25 mouse cellular contexts compared by ENCODE assay signal in genomic region chr17:34613054-34613645, GRCm38 (mm10). TPM values are rescaled to one million over a fixed set of nuclear protein-coding genes. Genes with fewer than 3 reads are reported as not detected.
DNase-seq lines count a peak whose midpoint lies in the region; ATAC-seq and TF ChIP-seq lines count a peak whose summit lies in the region.
"Had no signal": no experiment of that assay in that cellular context is flagged by ENCODE, and none has a peak within 500 bp of the region (broad histone marks: within the 10 kb centered on the region; RNA-seq: fewer than 3 reads in every experiment).

No protein-coding gene starts in this region.

- H3K4me3 ChIP-seq in MEL (ENCODE audit: control insufficient read depth in 1 of 2, insufficient read depth in 1 of 2, low read depth in 2 of 2, low read length in 2 of 2) = no peak overlapping the region
- peak overlapping the region; percentile 6; the same call in 1 of the 2 replicates for H3K4me3 ChIP-seq in embryonic facial prominence, embryonic 10.5 days
- H3K4me3 ChIP-seq in liver, embryonic 14.5 days (ENCODE audit: insufficient read depth in 1 of 2, low read depth in 2 of 2, low read length in 2 of 2) = no peak overlapping the region
- H3K4me3 ChIP-seq: embryonic facial prominence, embryonic 12.5 days; gastrocnemius, adult 2 months; heart, embryonic 13.5 days; hindbrain, embryonic 15.5 days had no signal

- peak; percentile 87 for DNase-seq in MEL (ENCODE audit: low read depth, low spot score)
- no peak for DNase-seq in embryonic facial prominence, embryonic 10.5 days (ENCODE audit: low spot score)
- DNase-seq in liver, embryonic 14.5 days (ENCODE audit: low read depth in 3 of 3, low spot score in 3 of 3) = no peak
- DNase-seq in B cell, adult 2 months = no peak
- DNase-seq in testis, postnatal 14 days (ENCODE audit: low spot score) = no peak
- DNase-seq in kidney, postnatal 14 days = no peak
- DNase-seq: adrenal gland, postnatal 10 days; cerebellum, adult 8-10 months; cerebellum, postnatal 25 days; gastrocnemius, adult 2 months; heart, postnatal 10 days; kidney, adult 18-20 months; kidney, postnatal 4 days; midbrain, embryonic 14.5 days; retina, postnatal 1 day; right cerebral cortex, postnatal 14 days; thymus, adult 2 months; thymus, postnatal 4 days had no signal

- no peak for TF ChIP-seq CTCF in MEL (IDR thresholded peaks at IDR 0.05 in 2 of 3, conservative IDR thresholded peaks at IDR 0.05 in 1 of 3; ENCODE audit: control insufficient read depth in 1 of 3, insufficient read depth in 1 of 3, low read depth in 2 of 3, low read length in 3 of 3, poor library complexity in 1 of 3, severe bottlenecking in 1 of 3)
- TF ChIP-seq CTCF in liver, embryonic 14.5 days (IDR thresholded peaks at IDR 0.05; ENCODE audit: low read depth) = no peak

- H3K27me3 ChIP-seq in MEL (ENCODE audit: control insufficient read depth in 1 of 2, insufficient read depth in 2 of 2, low read length in 2 of 2) = no peaks in the 10 kb centered on the region
- no peaks in the 10 kb centered on the region for H3K27me3 ChIP-seq in embryonic facial prominence, embryonic 10.5 days (replicated peaks; ENCODE audit: low read depth, poor library complexity, severe bottlenecking)
- H3K27me3 ChIP-seq in liver, embryonic 14.5 days (ENCODE audit: control insufficient read depth, insufficient read depth, low read length) = no peaks in the 10 kb centered on the region
- H3K27me3 ChIP-seq: embryonic facial prominence, embryonic 12.5 days; heart, embryonic 13.5 days; hindbrain, embryonic 15.5 days; Patski had no signal

- peaks cover 0 to 16% of the 10 kb centered on the region in 2 experiments; a peak in 2 of 4 replicates for H3K36me3 ChIP-seq in MEL (ENCODE audit: control insufficient read depth in 1 of 2, insufficient read depth in 2 of 2, low read length in 2 of 2)
- H3K36me3 ChIP-seq in embryonic facial prominence, embryonic 10.5 days (replicated peaks) = peaks cover 86% of the 10 kb centered on the region
- peaks cover 3% of the 10 kb centered on the region; the same call in 1 of the 2 replicates for H3K36me3 ChIP-seq in liver, embryonic 14.5 days (replicated peaks; ENCODE audit: control insufficient read depth, insufficient read depth, low read depth)

- ATAC-seq in liver, embryonic 14.5 days (ENCODE audit: insufficient read depth) = peak; percentile 73
- ATAC-seq in megakaryocyte-erythroid progenitor cell, adult 5-6 weeks (replicated peaks; ENCODE audit: low FRiP score, low TSS enrichment, poor library complexity, severe bottlenecking) = peak; percentile 81
- ATAC-seq: forebrain, embryonic 14.5 days; lung, postnatal 0 days; Patski had no signal

- 89% methylated on average over 11 of the region's 11 CpGs for WGBS in embryonic facial prominence, embryonic 10.5 days
- WGBS in liver, embryonic 14.5 days (ENCODE audit: insufficient replicate concordance) = 31% methylated on average over 11 of the region's 11 CpGs

- H3K9ac ChIP-seq in MEL (ENCODE audit: control insufficient read depth, low read depth, low read length, poor library complexity, severe bottlenecking) = peak overlapping the region; percentile 48
- H3K9ac ChIP-seq in liver, embryonic 14.5 days (replicated peaks) = no peak overlapping the region; the same call in 1 of the 2 replicates
- H3K9ac ChIP-seq: embryonic facial prominence, embryonic 12.5 days; heart, embryonic 13.5 days; hindbrain, embryonic 15.5 days had no signal

- H3K79me2 ChIP-seq in MEL (ENCODE audit: control insufficient read depth, insufficient read depth, low read length, poor library complexity) = peaks cover 11% of the 10 kb centered on the region; the same call in 1 of the 2 replicates

- peak overlapping the region; percentile 91 for H3K27ac ChIP-seq in MEL (ENCODE audit: control insufficient read depth, low read depth, low read length)
- H3K27ac ChIP-seq in embryonic facial prominence, embryonic 10.5 days (replicated peaks) = no peak overlapping the region
- H3K27ac ChIP-seq in liver, embryonic 14.5 days = peak overlapping the region; percentile 8
- H3K27ac ChIP-seq: embryonic facial prominence, embryonic 12.5 days; gastrocnemius, adult 2 months; heart, embryonic 13.5 days; hindbrain, embryonic 15.5 days had no signal

- no peak for TF ChIP-seq POLR2A in MEL (IDR thresholded peaks at IDR 0.05; ENCODE audit: control insufficient read depth in 1 of 2, insufficient read depth in 1 of 2, low read depth in 1 of 2, low read length in 2 of 2, poor library complexity in 1 of 2)

- no peaks in the 10 kb centered on the region for H3K9me3 ChIP-seq in MEL (replicated peaks; ENCODE audit: insufficient read depth, low read length)
- H3K9me3 ChIP-seq in embryonic facial prominence, embryonic 10.5 days = no peaks in the 10 kb centered on the region
- no peaks in the 10 kb centered on the region for H3K9me3 ChIP-seq in liver, embryonic 14.5 days (ENCODE audit: control insufficient read depth, low read length)
- H3K9me3 ChIP-seq: embryonic facial prominence, embryonic 12.5 days; heart, embryonic 13.5 days; hindbrain, embryonic 15.5 days had no signal

- peak; percentile 90 to 96 for TF ChIP-seq EP300 in MEL (IDR thresholded peaks at IDR 0.05; ENCODE audit: low read depth in 1 of 2, low read length in 2 of 2)
- peak; percentile 84 for TF ChIP-seq EP300 in liver, embryonic 14.5 days (IDR thresholded peaks at IDR 0.05; ENCODE audit: low read depth)

- peaks cover 7 to 27% of the 10 kb centered on the region in 2 experiments; a peak in 3 of 4 replicates for H3K4me1 ChIP-seq in MEL (ENCODE audit: control insufficient read depth in 1 of 2, insufficient read depth in 2 of 2, low read length in 2 of 2)
- peaks cover 18% of the 10 kb centered on the region for H3K4me1 ChIP-seq in embryonic facial prominence, embryonic 10.5 days
- H3K4me1 ChIP-seq in liver, embryonic 14.5 days (replicated peaks; ENCODE audit: control insufficient read depth in 2 of 2, insufficient read depth in 2 of 2, low read length in 1 of 2) = no peaks in the 10 kb centered on the region; a peak in 1 of 4 replicates

- H3K4me2 ChIP-seq in liver, embryonic 14.5 days (ENCODE audit: low read depth) = no peak overlapping the region
- H3K4me2 ChIP-seq: embryonic facial prominence, embryonic 12.5 days; heart, embryonic 13.5 days; hindbrain, embryonic 15.5 days had no signal

- no peak for TF ChIP-seq RAD21 in MEL (IDR thresholded peaks at IDR 0.05; ENCODE audit: low read depth, low read length)

RNA-seq across cellular contexts. Expression of gene Egfl8, which starts 2.6 kb away (rescaled TPM):
- total RNA-seq in MEL (2012; rRNA removed) = 0.56 and 0.89 TPM in 2 replicates
- 1 to 10 TPM in 1 of 2 experiments, not detected in 1; 1.6 TPM for polyA plus RNA-seq in MEL (2012; ENCODE audit: insufficient read depth in 1 of 2, insufficient read length in 2 of 2, low read depth in 1 of 2, low replicate concordance in 2 of 2, missing spikeins in 1 of 2)
- 4.0 and 4.2 TPM in 2 replicates for polyA plus RNA-seq in embryonic facial prominence, embryonic 10.5 days (2016; fragmentation: Nextera tagmentation; extraction: Ambion mirVana)
- polyA plus RNA-seq in liver, embryonic 14.5 days (2012; rRNA removed) = 0.39 and 0.40 TPM in 2 replicates
- polyA plus RNA-seq in liver, embryonic 14.5 days (2014; fragmentation: Nextera tagmentation; extraction: Ambion mirVana) = 0.10 and 0.27 TPM in 2 replicates
- 0.96 and 2.1 TPM in 2 replicates for total RNA-seq in megakaryocyte-erythroid progenitor cell, adult 5-6 weeks (2014; fragmentation: Nextera tagmentation)
- total RNA-seq in megakaryocyte-erythroid progenitor cell, adult 5-6 weeks (2017) = 2.6 TPM in 1 of 2 replicates, not detected in the other

RNA-seq across cellular contexts. Expression of gene Agpat1, which starts 9.1 kb away (rescaled TPM):
- total RNA-seq in MEL (2012; rRNA removed) = 81.5 and 85.2 TPM in 2 replicates
- 100 to 1,000 TPM in 1 of 2 experiments, not detected in 1; 153 TPM for polyA plus RNA-seq in MEL (2012; ENCODE audit: insufficient read depth in 1 of 2, insufficient read length in 2 of 2, low read depth in 1 of 2, low replicate concordance in 2 of 2, missing spikeins in 1 of 2)
- 51.3 and 56.1 TPM in 2 replicates for polyA plus RNA-seq in embryonic facial prominence, embryonic 10.5 days (2016; fragmentation: Nextera tagmentation; extraction: Ambion mirVana)
- 35.9 and 45.5 TPM in 2 replicates for polyA plus RNA-seq in liver, embryonic 14.5 days (2012; rRNA removed)
- polyA plus RNA-seq in liver, embryonic 14.5 days (2014; fragmentation: Nextera tagmentation; extraction: Ambion mirVana) = 19.0 and 21.4 TPM in 2 replicates
- total RNA-seq in megakaryocyte-erythroid progenitor cell, adult 5-6 weeks (2014; fragmentation: Nextera tagmentation) = 76.3 and 104 TPM in 2 replicates
- 19.0 and 51.2 TPM in 2 replicates for total RNA-seq in megakaryocyte-erythroid progenitor cell, adult 5-6 weeks (2017)

RNA-seq across cellular contexts. Expression of gene Rnf5, which starts 9.7 kb away (rescaled TPM):
- total RNA-seq in MEL (2012; rRNA removed) = 23.5 and 24.8 TPM in 2 replicates
- polyA plus RNA-seq in MEL (2012; ENCODE audit: insufficient read depth in 1 of 2, insufficient read length in 2 of 2, low read depth in 1 of 2, low replicate concordance in 2 of 2, missing spikeins in 1 of 2) = 10 to 100 TPM in 1 of 2 experiments, not detected in 1; 85.1 TPM
- 165 and 172 TPM in 2 replicates for polyA plus RNA-seq in embryonic facial prominence, embryonic 10.5 days (2016; fragmentation: Nextera tagmentation; extraction: Ambion mirVana)
- 51.5 and 61.2 TPM in 2 replicates for polyA plus RNA-seq in liver, embryonic 14.5 days (2012; rRNA removed)
- 59.6 and 66.4 TPM in 2 replicates for polyA plus RNA-seq in liver, embryonic 14.5 days (2014; fragmentation: Nextera tagmentation; extraction: Ambion mirVana)
- total RNA-seq in megakaryocyte-erythroid progenitor cell, adult 5-6 weeks (2014; fragmentation: Nextera tagmentation) = 46.9 and 66.2 TPM in 2 replicates
- 13.4 and 20.0 TPM in 2 replicates for total RNA-seq in megakaryocyte-erythroid progenitor cell, adult 5-6 weeks (2017)

RNA-seq across cellular contexts. Expression of gene Ppt2, which starts 15.2 kb away (rescaled TPM):
- total RNA-seq in MEL (2012; rRNA removed) = 20.2 and 29.2 TPM in 2 replicates
- polyA plus RNA-seq in MEL (2012; ENCODE audit: insufficient read depth in 1 of 2, insufficient read length in 2 of 2, low read depth in 1 of 2, low replicate concordance in 2 of 2, missing spikeins in 1 of 2) = 100 to 1,000 TPM in 1 of 2 experiments, 10 to 100 TPM in 1; 67.1 to 147 TPM
- 18.6 and 19.5 TPM in 2 replicates for polyA plus RNA-seq in embryonic facial prominence, embryonic 10.5 days (2016; fragmentation: Nextera tagmentation; extraction: Ambion mirVana)
- polyA plus RNA-seq in liver, embryonic 14.5 days (2012; rRNA removed) = 10.4 and 11.6 TPM in 2 replicates
- polyA plus RNA-seq in liver, embryonic 14.5 days (2014; fragmentation: Nextera tagmentation; extraction: Ambion mirVana) = 10.5 and 12.9 TPM in 2 replicates
- total RNA-seq in megakaryocyte-erythroid progenitor cell, adult 5-6 weeks (2014; fragmentation: Nextera tagmentation) = 31.3 and 35.4 TPM in 2 replicates
- total RNA-seq in megakaryocyte-erythroid progenitor cell, adult 5-6 weeks (2017) = 10.4 and 17.0 TPM in 2 replicates

RNA-seq across cellular contexts. Expression of gene Ager, which starts 15.5 kb away (rescaled TPM):
- 0.27 and 0.62 TPM in 2 replicates for total RNA-seq in MEL (2012; rRNA removed)
- polyA plus RNA-seq in MEL (2012; ENCODE audit: insufficient read depth in 1 of 2, insufficient read length in 2 of 2, low read depth in 1 of 2, low replicate concordance in 2 of 2, missing spikeins in 1 of 2) = 1 to 10 TPM in 1 of 2 experiments, not detected in 1; 3.7 TPM
- 2.6 and 3.6 TPM in 2 replicates for polyA plus RNA-seq in embryonic facial prominence, embryonic 10.5 days (2016; fragmentation: Nextera tagmentation; extraction: Ambion mirVana)
- polyA plus RNA-seq in liver, embryonic 14.5 days (2012; rRNA removed) = 1.3 TPM in 2 replicates
- polyA plus RNA-seq in liver, embryonic 14.5 days (2014; fragmentation: Nextera tagmentation; extraction: Ambion mirVana) = 0.41 and 0.53 TPM in 2 replicates
- 2.6 and 6.6 TPM in 2 replicates for total RNA-seq in megakaryocyte-erythroid progenitor cell, adult 5-6 weeks (2014; fragmentation: Nextera tagmentation)
- 0.57 TPM in 1 of 2 replicates, not detected in the other for total RNA-seq in megakaryocyte-erythroid progenitor cell, adult 5-6 weeks (2017)
